Mouse (Mus musculus) c-Kit-negative CD71-positive TER-119-positive erythroid progenitor cells, embryonic 14.5 days (primary cell): ENCODE data around the gene Efnb2.
A peak's percentile ranks its signal among the peaks of the same experiment; 100 is the strongest.

Experiments used
- DNase-seq: peaks from one replicate; pipeline ENCODE4 v3.0.0-alpha.2; 2013; ENCODE audit warnings: low read depth, low spot score

Efnb2 gene

GRCm38 (mm10) chr8:8613844-8614243 is 47.2 kb downstream of the Efnb2 start:
- no peak for DNase-seq

DNA sequence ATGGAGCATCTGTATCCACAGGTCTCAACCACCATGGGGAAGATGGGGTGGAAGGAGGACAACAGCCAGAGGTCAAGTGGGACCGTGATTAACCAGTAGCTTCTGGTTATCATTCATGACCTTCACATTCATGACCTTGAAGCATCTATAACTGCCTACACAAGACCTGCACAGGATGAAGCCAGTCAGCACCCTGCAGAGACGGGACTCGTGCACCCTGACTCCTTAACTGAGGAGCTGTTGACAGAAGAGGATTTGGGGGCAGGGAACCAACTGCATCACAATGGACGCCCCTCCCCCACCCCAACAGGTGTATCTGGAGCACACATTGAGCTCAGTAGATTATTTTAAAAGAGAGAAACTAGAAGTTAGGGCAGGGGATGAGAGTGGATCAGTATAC is 49.1 kb downstream of the Efnb2 start:
- DNase-seq, result no peak

- no peak for DNase-seq
These were observed 51.3 kb downstream of the Efnb2 start for GRCm38 (mm10) chr8:8609791-8610190.

DNA sequence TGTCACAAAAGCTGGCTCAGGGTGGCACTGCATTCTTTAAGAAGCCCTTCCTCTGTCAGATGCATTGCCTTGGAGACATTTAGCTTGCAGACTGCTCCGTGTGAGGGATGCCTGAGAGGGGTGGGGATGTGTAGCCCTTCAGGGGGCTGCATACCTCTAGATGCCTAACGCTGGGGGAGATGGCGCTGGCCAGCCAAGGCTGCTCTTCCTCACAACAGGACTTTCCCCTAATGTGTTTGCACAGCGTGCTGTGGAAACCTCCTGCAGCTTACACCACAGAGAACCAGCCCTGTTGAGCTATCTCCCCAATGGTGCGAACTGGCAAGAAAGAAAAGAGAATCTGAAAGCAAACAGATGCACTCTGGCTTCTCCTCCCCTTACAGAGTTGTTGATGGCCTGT is 51.9 kb downstream of the Efnb2 start:
- no peak for DNase-seq

GRCm38 (mm10) chr8:8605621-8606020 is 55.4 kb downstream of the Efnb2 start:
- no peak for DNase-seq

DNA sequence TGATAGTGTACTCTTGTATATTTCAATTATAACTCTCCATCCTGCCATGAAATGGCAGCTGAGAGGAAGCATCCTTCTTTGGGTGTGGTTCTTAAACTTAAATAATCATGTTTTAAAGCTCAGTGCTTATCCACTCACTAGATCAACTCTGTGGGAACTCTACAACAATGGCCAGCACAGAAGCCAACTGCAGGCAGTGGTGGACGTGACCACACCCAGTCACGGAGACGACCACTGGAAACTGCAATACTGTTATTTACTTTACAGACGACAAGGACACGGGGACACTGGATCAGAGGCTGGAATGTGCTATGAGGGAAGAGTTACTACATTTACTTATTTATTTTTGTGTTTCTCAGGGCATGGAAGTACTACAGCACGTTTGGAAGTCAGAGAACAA is 57.2 kb downstream of the Efnb2 start:
- DNase-seq, result no peak

DNA sequence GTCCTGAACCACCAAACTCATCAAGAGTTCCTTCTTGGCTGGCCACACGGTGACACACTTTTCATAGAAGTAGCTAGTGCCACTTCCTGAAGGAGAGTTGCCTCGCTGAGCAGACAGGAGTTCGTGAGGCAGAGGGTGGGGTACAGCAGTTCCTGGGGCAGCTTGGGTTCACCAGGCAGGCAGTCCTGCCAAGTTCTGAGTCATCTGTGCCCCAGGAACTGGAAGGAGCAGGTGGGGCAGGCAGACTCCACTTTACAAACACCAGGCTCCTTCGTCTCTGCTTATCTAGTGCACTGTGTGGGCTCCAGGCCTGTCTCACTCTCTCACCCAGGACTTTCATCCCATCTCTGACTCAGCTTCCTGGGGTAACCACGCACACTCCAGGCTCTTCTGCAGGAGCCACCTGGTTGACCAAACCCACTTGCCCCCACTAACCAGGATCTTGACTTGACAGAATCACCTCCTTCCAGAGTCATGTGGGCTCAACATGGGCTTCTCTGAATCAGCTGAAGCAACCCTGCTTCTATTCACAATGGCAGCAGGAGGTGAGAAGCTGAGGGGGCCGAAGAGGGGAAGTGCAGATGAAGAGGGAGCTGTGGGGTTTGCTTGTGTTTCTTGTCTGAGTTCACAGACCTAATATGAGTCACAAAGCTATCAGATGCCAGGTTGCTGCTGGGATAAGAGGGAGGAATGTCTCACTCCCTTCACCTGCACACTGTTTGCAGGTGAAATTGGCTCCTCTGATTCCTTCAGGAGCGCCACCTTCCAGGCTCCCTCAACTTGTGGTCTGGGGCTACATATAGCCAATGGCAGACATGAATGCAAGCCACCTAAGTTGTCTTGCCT is 58.2 kb downstream of the Efnb2 start:
- no peak for DNase-seq

DNA sequence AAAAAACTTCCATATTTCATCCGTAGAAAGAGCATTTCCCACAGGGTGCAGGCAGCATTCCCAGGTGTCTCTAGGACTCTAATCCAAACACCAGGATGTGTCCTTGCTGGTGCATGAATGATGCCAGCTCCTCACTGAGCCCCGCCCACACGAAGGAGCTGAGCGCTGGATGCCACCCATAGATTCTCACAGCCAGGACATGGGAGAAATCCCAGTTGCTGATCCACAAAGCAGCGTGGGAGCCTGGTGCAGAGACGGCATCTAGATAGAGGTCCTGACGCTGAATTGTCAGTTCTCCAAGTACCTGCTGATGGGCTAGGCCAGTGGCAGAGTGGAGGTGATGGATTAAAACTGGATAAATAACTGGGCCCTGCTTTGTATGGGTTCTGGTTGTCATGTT is 61.1 kb downstream of the Efnb2 start:
- no peak for DNase-seq

GRCm38 (mm10) chr8:8597434-8597833 is 63.6 kb downstream of the Efnb2 start:
- DNase-seq, result no peak

- no peak for DNase-seq
These were observed 65.0 kb downstream of the Efnb2 start for GRCm38 (mm10) chr8:8595831-8596611.

DNA sequence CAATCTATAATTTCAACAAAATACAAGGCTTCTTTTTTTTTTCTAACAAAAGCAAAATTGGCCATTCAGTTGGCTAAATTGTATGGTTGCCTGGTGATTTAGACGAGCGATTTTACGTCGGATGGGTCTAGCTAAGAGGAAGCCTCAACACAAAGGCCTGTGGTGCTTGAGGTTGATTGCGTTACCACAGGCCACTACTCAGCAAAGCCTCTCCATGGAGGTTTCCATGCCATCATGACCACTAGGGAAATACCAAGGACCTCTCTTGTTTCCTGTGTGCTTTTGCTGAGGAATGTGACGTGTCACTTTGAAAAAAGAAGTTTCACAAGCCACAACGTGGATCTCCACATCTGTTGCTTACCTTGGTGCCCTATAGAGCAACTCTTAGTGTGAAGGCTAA is 67.2 kb downstream of the Efnb2 start:
- no peak for DNase-seq

DNA sequence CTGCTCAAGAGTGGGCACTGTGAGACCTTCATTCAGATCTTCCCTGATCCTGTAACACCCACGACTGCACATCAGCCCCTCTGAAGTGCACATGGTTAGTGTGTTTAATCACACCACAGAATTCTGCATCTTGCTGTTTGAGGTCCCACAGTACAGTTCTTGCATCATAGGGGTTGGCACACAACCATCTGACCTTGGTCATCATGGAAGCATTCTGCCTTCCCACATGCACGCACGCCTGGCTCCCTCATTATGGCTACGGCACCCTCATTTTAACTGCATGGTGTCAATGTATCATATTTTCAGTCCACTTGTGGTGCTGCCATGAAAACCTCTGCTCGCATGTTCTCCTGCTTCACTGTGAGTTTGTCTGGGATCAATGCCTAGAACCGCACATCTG is 67.7 kb downstream of the Efnb2 start:
- DNase-seq, result no peak

GRCm38 (mm10) chr8:8592331-8592730 is 68.7 kb downstream of the Efnb2 start:
- no peak for DNase-seq

GRCm38 (mm10) chr8:8583981-8584377 is 77.1 kb downstream of the Efnb2 start:
- no peak for DNase-seq

- peak; percentile 26 for DNase-seq
These were observed 77.6 kb downstream of the Efnb2 start for GRCm38 (mm10) chr8:8583290-8583980.

- DNase-seq, result no peak
These were observed 83.2 kb downstream of the Efnb2 start for GRCm38 (mm10) chr8:8577770-8578303.

GRCm38 (mm10) chr8:8576833-8577232 is 84.2 kb downstream of the Efnb2 start:
- no peak for DNase-seq

- DNase-seq, result no peak
These were observed 84.8 kb downstream of the Efnb2 start for GRCm38 (mm10) chr8:8576286-8576685.

DNA sequence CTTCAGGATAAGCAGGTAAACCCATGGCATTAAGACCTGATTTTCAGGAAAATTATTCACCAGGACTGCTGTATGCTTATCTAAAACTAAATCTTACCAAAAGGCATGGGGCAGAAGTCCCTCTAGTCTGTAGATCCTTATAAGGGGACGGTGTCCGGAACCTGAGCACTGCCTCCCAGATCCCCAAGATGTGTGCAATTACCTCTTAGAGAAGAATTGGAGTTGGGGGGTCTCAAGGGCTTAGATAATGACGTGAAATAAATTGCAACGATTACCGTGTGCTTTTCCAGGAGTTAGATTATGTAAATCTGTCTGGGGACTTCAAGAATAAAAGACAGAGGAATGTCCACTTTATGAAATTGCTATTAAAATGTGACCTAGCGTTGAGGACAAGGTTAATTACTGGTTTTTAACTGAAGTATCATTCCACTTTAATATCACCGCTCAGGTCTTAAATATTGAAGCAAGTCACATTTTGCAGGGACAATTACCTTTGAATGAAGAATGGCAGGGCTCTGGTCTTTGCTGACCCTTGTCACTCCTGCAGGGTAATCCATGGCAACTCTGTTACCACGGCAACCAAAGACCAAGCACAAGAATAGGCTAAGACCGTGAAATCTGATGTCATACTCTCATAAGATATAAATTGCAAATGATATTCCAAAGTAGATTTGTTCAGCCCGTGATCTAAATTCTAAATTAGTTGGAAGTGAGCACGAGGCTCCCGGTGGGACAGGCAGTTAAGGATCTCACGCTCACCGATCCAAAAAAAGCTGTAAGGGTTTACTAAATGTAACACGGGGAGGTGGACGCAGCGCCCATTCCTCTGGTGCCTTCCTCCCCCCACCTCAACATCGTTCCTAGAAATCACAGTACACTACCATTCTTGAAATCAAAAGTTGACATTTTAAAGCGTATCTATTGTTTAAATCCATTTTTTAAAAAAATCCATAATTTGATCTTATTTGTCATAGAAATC is 86.2 kb downstream of the Efnb2 start:
- DNase-seq, result no peak

GRCm38 (mm10) chr8:8572272-8572671 is 88.8 kb downstream of the Efnb2 start:
- no peak for DNase-seq
